Mouse (Mus musculus) lung, postnatal 0 days (tissue): ENCODE data around the gene Serpine1. TPM values are rescaled to one million over a fixed set of nuclear protein-coding genes. Genes with fewer than 3 reads are reported as not detected.
A peak's percentile ranks its signal among the peaks of the same experiment; 100 is the strongest.

ENCODE experiments used
- ATAC-seq: fragments of 200-750 bp; cut with Nextera tagmentation; 2 replicates; pipeline ENCODE4 v1.8.0; 2017; ENCODE audit warnings: moderate library complexity
- DNase-seq: peaks from one replicate; pipeline ENCODE4 v3.0.0-alpha.2; 2016; ENCODE audit warnings: low spot score
- H3K27ac ChIP-seq: fragments of 300-500 bp; sonication (generic); 2 replicates; pipeline ENCODE4 v1.5.1; 2014; ENCODE audit warnings: antibody characterized with exemption, mild to moderate bottlenecking, low read length, mixed read lengths
- H3K27me3 ChIP-seq: fragments of 300-500 bp; sonication (generic); replicated peaks from 2 replicates; pipeline ENCODE4 v1.6.1; 2014; ENCODE audit warnings: low read length, mixed read lengths; ENCODE audit not compliant: insufficient read depth
- H3K36me3 ChIP-seq: fragments of 300-500 bp; sonication (generic); 2 replicates; pipeline ENCODE4 v1.6.1; 2014; ENCODE audit warnings: low read length, mixed read lengths; ENCODE audit not compliant: insufficient read depth
- H3K4me1 ChIP-seq: fragments of 300-500 bp; sonication (generic); 2 replicates; pipeline ENCODE4 v1.6.1; 2014; ENCODE audit warnings: antibody characterized with exemption, low read depth, low read length, mixed read lengths; ENCODE audit not compliant: insufficient read depth
- H3K4me2 ChIP-seq: fragments of 300-500 bp; sonication (generic); replicated peaks from 2 replicates; pipeline ENCODE4 v1.6.1; 2014; ENCODE audit warnings: low read depth, mild to moderate bottlenecking, low read length, moderate library complexity, mixed read lengths
- H3K4me3 ChIP-seq: fragments of 300-500 bp; sonication (generic); 2 replicates; pipeline ENCODE4 v1.5.1; 2014; ENCODE audit warnings: low read depth, low read length
- H3K9ac ChIP-seq: fragments of 300-500 bp; sonication (generic); replicated peaks from 2 replicates; pipeline ENCODE4 v1.6.1; 2014; ENCODE audit warnings: low read depth, mild to moderate bottlenecking
- H3K9me3 ChIP-seq: fragments of 300-500 bp; sonication (generic); 2 replicates; pipeline ENCODE4 v1.6.1; 2016; ENCODE audit warnings: low read length, mixed read lengths
- CTCF ChIP-seq: IDR thresholded peaks from 2 replicates; pipeline ENCODE4 v1.5.1; 2016; ENCODE audit warnings: antibody characterized with exemption, mild to moderate bottlenecking
- EP300 ChIP-seq: IDR thresholded peaks from 2 replicates; pipeline ENCODE4 v1.6.1; 2016; ENCODE audit warnings: antibody characterized with exemption, mild to moderate bottlenecking, control low read depth
- WGBS: fragments of 180-500 bp; shearing (Covaris S2); extraction: QIAGEN DNeasy Blood & Tissue Kit; methylation state at CpG from one replicate; pipeline ENCODE4 v1.1.7; 2014; 5-methylcytosine and 5-hydroxymethylcytosine counted together
- polyA plus RNA-seq: library from polyadenylated mRNA; unstranded; fragments of >200 nt; fragmentation: Nextera tagmentation; extraction: Ambion mirVana; gene quantifications from 2 replicates; pipeline ENCODE4 v1.2.1, GENCODE M21; 2015

The Serpine1 gene
- polyA plus RNA-seq, 1 experiment from 2014 or later, result 1.1 TPM

GRCm38 (mm10) chr5:137054873-137055272 lies 17.2 kb downstream of the Serpine1 start:
- H3K9ac ChIP-seq, result no peak overlapping the region
- ATAC-seq (no peak), DNase-seq (peak; percentile 19)
- no peak overlapping the region for H3K4me3 ChIP-seq
- no peak overlapping the region for H3K27ac ChIP-seq
- H3K4me2 ChIP-seq, result no peak overlapping the region
- H3K9me3 ChIP-seq, result no peaks in the 10 kb centered on the region
- no peaks in the 10 kb centered on the region for H3K27me3 ChIP-seq
- no peaks in the 10 kb centered on the region for H3K36me3 ChIP-seq
- no peak for TF ChIP-seq EP300
- TF ChIP-seq CTCF, result no peak
- H3K4me1 ChIP-seq, result no peaks in the 10 kb centered on the region
- 70% methylated on average over 5 of the region's 5 CpGs for WGBS

DNA sequence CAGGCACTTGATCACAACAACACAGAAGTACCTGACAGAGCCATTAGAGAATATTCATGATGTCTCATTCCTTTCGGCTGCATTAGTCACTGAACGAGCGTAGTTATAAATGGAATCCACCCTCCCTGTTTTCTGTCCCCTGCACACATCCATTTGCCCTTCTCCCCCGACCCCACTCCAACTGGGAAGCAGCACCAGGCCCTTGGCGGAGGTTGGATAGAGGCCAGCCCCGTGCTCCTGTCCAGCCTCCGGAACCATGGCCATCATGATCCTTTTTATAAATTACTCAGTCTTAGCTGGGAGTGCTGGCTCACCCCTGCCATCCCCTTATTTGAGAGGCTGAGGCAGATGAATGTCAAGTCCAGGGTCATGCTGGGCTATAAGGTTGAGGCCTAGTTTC lies 17.8 kb downstream of the Serpine1 start:
- WGBS, result 75% methylated on average over 7 of the region's 7 CpGs
- H3K4me2 ChIP-seq, result no peak overlapping the region
- no peaks in the 10 kb centered on the region for H3K27me3 ChIP-seq
- H3K27ac ChIP-seq, result no peak overlapping the region
- ATAC-seq (no peak), DNase-seq (no peak)
- no peak for TF ChIP-seq CTCF
- no peak for TF ChIP-seq EP300
- H3K4me1 ChIP-seq, result no peaks in the 10 kb centered on the region
- no peaks in the 10 kb centered on the region for H3K9me3 ChIP-seq
- H3K36me3 ChIP-seq, result no peaks in the 10 kb centered on the region
- no peak overlapping the region for H3K4me3 ChIP-seq
- no peak overlapping the region for H3K9ac ChIP-seq

- TF ChIP-seq EP300 (no peak), CTCF (no peak)
- WGBS, result 82% methylated on average over 5 of the region's 5 CpGs
- no peak for DNase-seq
- Histone ChIP-seq H3K27ac (no peak overlapping the region), H3K4me2 (no peak overlapping the region), H3K4me3 (no peak overlapping the region), H3K27me3 (no peaks in the 10 kb centered on the region), H3K9me3 (no peaks in the 10 kb centered on the region), H3K4me1 (no peaks in the 10 kb centered on the region), H3K9ac (no peak overlapping the region), H3K36me3 (no peaks in the 10 kb centered on the region)
- ATAC-seq, result no peak
Measured at GRCm38 (mm10) chr5:137051914-137052505, 20.1 kb downstream of the Serpine1 start.

GRCm38 (mm10) chr5:137051125-137051524 lies 20.9 kb downstream of the Serpine1 start:
- no peak overlapping the region for H3K27ac ChIP-seq
- no peak for DNase-seq
- H3K27me3 ChIP-seq, result no peaks in the 10 kb centered on the region
- H3K9me3 ChIP-seq, result no peaks in the 10 kb centered on the region
- H3K36me3 ChIP-seq, result no peaks in the 10 kb centered on the region
- 52% methylated on average over 6 of the region's 6 CpGs for whole genome bisulfite sequencing
- no peaks in the 10 kb centered on the region for H3K4me1 ChIP-seq
- H3K4me3 ChIP-seq, result no peak overlapping the region
- no peak overlapping the region for H3K4me2 ChIP-seq
- no peak for ATAC-seq
- TF ChIP-seq EP300 (no peak), CTCF (no peak)
- H3K9ac ChIP-seq, result no peak overlapping the region

DNA sequence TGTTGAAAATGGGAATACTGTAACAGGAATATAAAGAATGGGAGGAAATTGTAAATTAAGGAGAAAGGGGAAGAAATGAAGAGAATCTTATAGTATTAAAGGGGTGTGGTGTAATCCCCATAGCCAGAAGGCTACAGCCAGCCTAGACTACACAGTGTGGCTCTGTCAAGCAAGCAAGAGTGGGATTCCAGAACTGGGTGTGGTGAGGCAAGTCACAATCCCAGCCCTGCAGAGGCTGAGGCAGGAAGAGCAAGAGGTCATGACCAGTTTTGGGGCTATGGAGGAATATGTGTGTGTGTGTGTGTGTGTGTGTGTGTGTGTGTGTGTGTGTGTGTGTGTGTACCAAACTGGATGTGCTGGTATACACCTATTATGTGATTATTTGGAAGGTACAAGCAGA lies 25.1 kb downstream of the Serpine1 start:
- DNase-seq (no peak), ATAC-seq (no peak)
- Histone ChIP-seq H3K4me1 (peaks cover 5% of the 10 kb centered on the region; the same call in 1 of the 2 replicates), H3K9ac (no peak overlapping the region), H3K27me3 (no peaks in the 10 kb centered on the region), H3K4me3 (no peak overlapping the region), H3K27ac (no peak overlapping the region), H3K9me3 (no peaks in the 10 kb centered on the region), H3K36me3 (no peaks in the 10 kb centered on the region), H3K4me2 (no peak overlapping the region)
- no peak for TF ChIP-seq EP300
- TF ChIP-seq CTCF, result no peak

- Histone ChIP-seq H3K27ac (no peak overlapping the region), H3K9ac (no peak overlapping the region), H3K4me3 (no peak overlapping the region; the same call in 1 of the 2 replicates), H3K4me2 (peak overlapping the region; percentile 88), H3K36me3 (no peaks in the 10 kb centered on the region), H3K27me3 (no peaks in the 10 kb centered on the region), H3K9me3 (no peaks in the 10 kb centered on the region), H3K4me1 (peaks cover 5% of the 10 kb centered on the region; the same call in 1 of the 2 replicates)
- 23% methylated on average over 5 of the region's 5 CpGs for WGBS
- DNase-seq (no peak), ATAC-seq (no peak)
- TF ChIP-seq EP300, result no peak
- TF ChIP-seq CTCF, result no peak
Measured at GRCm38 (mm10) chr5:137046324-137046718, 25.7 kb downstream of the Serpine1 start.
